Mouse (Mus musculus) layer of hippocampus, postnatal 10 days (tissue): Measurements from ENCODE around the gene Gab1. TPM values are rescaled to one million over a fixed set of nuclear protein-coding genes. Genes with fewer than 3 reads are reported as not detected.

ENCODE experiments used
- DNase-seq, 2 experiments: peaks; one replicate each; pipeline ENCODE4 v3.0.0; 2021; ENCODE audit warnings: low spot score in 2 of 2
- total RNA-seq, 2 experiments: library from RNA; stranded (reverse); gene quantifications; 2 replicates each; pipeline ENCODE4 v1.2.3; 2021

The Gab1 gene
- total RNA-seq, 2 experiments from 2014 or later = 17.4 to 18.6 TPM

- DNase-seq = no peak
Measured at GRCm38 (mm10) chr8:80847912-80848311, 32.4 kb downstream of the Gab1 start.

DNA sequence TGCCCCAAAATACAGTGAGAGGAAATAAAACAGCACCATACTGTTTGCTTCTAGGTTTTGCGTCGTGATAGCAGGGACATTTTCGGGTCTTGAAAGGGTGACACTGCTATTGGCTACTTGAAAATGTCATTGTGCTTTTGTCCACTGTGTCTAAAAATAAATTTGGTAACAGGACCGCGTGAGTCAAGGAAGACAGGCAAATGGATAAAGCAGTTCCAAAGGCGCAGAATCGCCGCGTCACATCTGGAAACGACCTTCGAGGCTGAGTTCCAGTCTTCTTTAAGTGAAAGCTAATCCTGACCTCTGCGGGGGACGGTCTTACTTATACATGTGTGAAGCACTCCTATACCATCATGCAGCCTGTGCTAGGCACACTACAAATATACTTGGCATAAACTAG, 35.0 kb downstream of the Gab1 start:
- no peak for DNase-seq

DNA sequence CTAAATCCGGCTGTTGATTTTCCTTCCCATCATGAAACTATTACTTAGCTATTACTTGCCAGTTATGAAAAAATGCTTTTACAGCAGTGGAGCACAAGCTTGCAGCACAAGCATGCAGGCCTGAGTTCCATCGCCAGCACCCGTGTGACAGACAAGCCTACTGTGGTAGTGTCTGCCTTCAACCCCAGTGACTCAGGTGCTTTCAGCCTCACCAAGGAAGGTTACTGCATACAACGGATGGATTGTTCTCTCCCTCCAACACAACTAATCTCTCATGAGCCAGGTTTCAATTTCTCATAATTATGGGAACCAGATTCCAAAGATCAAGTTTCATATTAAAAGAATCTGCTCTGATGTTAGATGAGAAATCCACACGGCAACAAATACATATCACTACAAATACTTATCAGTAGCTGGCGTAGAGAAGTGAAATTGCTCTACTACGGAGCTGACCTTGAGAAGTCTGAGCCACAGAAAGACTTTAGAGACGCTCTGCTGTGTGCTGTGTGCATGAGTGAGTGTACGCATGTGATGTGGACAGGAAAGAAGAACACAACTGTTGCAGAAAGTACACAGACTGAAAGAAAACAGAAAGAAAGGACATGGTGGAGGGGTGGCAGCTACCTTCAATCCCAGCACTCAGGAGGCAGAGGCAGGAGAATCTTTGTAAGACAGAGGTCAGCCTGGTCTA, 36.4 kb downstream of the Gab1 start:
- DNase-seq = no peak

DNA sequence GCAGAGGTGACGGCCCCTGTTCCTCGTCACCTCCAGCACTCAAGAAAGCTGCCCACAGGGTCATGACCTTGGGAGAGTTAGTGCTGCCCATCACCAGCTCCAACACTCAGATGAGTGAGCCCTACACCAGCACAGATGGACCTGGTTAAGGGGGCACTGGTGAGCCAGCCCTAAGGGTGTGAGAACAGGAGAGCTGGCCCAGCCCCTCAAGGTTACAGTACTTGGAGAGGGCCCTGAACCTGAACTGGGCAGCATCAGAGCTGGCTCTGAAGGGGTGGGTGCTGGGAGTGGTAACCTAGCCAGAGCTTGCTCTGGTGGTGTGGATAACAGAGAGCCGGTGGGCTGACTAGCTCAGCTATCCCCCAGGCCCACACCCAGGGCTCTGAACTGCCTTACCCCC, 37.8 kb downstream of the Gab1 start:
- DNase-seq = no peak

DNA sequence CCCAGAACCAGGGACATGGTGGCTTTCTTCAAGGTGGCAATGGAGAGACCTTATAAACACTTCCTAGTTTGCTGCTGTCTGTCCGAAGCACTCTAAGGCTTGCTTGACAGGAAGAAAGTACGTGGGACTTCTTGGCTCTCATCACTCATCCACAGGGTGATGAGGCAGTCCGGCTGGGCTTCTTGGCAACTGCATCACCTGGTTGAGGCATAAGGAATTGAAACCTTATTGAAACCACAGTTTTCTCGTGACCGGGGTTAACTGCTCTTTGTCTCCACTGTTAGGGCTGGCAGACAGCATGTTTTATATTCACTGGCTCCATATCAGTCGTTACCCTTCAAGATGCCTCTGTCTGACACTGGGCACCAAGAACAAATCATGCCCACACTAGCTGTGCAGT, 40.2 kb downstream of the Gab1 start:
- no peak for DNase-seq

DNA sequence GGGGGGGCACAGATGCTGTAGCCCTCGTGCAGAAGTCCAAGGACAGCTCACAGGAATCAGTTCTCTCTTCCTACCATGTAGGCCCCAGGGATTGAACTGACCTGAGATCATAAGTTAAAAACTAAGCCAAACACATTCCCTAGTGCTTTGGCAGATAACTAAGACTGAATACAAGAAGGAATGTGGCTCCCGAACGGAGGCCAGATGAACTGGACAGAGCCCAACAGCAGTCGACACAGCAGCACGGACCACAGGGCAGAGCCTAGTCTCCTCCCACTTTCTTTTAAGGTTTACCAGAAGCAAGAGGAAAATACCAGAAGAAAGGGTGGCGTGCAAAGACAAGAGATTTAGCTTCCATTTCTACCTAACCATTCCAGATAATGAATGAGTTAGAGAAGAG, 42.1 kb downstream of the Gab1 start:
- DNase-seq = no peak

DNA sequence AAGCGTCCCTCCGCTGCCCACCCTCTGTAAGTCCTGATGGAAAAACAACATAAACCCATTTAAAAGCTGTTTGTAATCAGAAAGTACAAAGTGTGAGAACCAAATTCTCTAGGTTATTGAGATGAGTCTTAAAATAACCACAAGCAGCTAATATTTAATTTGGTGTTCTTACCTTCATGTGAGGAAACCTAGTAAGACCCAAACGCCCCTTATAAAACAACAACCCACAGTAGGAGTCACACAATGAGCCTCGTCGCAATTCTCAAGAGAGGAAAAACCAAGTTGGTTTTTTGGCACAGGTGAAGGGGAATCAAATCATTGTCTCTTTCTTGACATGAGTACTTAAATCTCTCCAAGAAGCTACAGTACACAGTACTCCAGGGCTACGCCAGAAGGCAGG, 44.9 kb downstream of the Gab1 start:
- no peak for DNase-seq

DNA sequence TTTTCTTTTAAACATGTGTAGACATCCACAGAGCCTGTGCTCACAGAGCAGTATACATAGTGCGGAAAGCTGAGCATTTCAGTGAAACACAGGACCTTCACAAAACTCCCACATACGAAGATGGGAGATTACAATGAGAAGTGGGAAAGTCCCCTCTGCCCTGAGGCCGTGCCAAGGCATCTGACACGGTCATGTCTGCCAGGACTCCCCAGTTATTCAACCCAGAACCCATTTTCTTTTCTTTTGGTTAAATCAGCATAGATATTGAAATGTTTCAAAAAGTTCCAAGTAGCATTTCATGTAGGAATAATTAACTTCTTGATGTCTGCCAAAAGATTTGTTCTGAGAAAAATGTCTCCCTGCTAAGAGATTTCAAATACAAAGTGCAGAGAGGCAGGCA, 45.9 kb downstream of the Gab1 start:
- no peak for DNase-seq

- DNase-seq = no peak
Measured at GRCm38 (mm10) chr8:80832534-80832933, 47.8 kb downstream of the Gab1 start.

GRCm38 (mm10) chr8:80831876-80832524, 48.3 kb downstream of the Gab1 start:
- DNase-seq = no peak

DNA sequence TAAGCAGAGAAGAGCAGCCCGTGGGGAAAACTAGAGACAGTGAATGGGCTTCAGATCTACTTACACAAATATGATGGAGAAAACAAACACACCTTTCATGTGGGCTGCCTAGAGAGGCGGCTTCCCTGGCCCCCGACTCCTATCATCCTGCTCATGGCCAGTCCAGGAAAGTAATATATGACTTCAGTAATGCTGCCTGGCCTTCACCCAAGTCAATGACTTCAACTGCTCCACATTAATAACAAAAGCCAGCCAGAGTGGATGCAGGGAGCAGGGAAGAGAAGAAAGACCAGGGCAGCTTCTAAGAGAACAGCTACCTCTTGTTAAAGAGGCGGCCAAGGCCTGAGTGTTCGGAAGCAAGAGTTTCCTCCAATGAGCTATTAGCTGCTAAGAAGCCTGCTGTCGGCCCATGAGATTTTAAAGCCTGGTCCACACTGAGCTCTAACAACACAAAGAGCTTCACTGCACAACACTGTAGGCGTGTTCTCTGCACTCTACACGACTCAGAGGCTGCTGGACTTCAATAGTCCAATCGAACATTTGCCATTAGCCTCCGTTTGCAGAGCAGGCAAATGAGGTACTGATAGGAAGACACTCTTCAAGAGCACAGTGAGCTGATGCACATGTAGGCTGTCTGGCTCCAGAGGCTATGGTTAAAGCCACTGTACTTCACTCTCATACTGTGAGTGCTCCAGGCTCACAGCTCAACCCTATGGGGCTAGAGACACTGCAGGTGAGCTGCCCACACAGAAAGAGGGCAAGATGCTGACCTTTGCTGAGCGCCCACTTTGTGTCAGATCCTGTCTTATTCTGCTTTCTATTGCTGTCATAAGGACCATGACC, 49.4 kb downstream of the Gab1 start:
- DNase-seq = no peak

DNA sequence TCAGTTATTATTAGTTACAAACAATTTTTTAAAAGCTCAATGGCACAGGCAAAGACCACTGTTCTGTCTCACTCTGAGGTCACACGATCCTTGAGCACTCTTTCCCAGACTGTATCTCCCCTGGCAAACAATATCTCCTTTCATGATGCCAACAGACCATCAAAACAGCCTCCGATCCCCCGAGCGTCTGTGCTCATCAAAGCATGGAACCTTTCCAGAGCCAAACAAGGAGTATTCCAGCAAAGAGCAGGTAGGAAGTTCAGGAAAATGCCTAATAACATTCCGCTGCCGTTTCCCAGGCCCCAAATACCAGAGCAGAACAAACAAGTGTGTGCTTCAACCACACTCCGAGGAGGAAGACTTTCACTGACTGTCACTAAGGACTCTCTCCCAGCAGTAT, 50.2 kb downstream of the Gab1 start:
- DNase-seq = no peak

- DNase-seq = no peak
Measured at GRCm38 (mm10) chr8:80826996-80827395, 53.3 kb downstream of the Gab1 start.

GRCm38 (mm10) chr8:80825136-80825535, 55.2 kb downstream of the Gab1 start:
- DNase-seq = no peak

DNA sequence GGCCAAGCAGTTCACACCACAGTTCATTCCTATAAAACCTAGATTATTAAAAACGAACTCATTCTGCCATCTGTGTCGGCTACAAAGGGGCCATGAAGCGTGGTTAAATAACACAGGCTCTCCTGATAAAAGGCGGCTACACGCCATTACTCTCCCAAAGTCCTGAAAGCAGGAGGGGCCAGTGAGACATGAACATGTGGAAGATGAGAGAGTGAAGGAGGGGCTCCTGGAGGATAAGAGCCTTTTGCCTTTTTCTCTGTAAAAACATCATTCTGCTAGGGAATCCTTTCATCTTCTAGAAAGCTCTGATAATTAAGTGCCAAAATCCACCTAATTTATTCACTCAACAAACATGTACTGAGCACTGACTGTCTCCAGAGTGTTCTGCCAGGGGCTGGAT, 55.9 kb downstream of the Gab1 start:
- no peak for DNase-seq

DNA sequence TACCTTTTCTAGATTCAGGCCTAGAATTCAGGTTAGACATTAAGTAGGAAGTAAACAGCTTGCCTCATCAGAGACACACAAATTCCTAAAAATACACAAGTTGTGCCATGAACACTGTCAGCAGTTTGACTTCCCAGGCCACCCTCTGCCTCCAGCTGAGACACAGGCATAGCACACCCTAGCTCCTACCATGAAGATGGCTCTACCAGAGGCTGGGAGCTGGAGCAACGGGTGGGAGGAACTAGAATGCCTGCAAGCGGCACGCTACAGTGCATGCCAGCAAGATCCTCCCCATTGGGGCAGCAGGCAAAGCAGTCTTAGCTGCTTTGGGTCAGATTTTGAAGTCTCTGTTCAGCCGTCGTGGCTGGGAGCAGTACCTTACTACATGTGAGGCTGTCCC, 57.1 kb downstream of the Gab1 start:
- no peak for DNase-seq

GRCm38 (mm10) chr8:80821367-80822225, 58.7 kb downstream of the Gab1 start:
- no peak for DNase-seq

DNA sequence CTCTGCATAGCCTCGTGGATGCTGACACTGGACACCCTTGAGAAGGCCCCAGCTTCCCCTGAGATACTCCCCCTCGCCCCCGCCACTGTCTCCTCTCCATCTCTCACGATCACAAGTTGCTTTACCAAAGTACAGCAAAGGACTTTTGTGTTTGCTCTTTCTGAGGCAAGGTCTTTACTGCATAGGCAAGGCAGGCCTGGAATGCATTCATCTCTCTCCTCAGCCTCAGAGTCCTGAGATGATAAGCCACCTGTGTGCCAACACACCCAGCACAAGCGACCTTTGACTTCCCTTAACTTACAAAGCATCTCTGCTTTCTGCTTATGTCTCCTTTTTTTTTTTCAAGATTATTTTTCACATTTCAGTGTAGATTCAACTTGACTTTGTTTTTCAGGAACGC, 61.3 kb downstream of the Gab1 start:
- no peak for DNase-seq

DNA sequence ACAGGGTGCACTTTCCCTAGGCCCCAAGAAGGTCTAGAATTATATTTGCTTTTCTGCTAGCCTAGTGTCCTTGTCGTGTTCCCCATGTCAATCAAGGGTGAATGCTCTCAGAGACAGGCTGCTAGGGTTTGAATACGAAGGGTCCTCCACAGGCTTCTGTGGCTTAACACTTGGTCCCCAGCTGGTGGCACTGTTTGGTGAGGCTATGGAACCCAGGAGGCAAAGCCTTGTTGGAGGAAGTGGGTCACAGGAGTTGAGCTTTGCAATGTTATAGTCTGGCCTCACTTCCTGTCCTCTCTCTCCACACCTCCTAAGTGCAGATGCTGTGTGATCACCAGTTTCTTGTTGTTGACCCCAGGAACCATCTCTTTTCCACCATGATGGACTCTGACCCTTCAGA, 63.3 kb downstream of the Gab1 start:
- DNase-seq = no peak

DNA sequence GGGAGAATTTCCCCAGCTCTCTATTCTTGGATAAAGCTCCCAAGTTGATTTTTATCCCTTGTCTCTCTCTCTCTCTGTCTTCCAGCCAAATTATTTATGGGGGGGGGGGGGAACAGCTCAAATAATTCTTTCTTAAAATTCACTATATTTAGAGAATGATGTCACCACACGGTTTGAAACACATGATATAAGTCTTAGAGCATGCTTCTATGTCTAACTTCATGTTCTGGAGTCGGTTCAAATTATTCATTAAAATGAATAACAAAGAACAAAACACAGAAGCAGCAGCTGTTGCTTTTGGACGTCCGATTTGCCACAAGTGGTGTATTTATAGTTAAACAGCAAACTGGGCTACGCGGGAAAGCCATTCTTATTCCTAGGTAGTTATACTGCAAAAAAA, 65.1 kb downstream of the Gab1 start:
- no peak for DNase-seq

- no peak for DNase-seq
Measured at GRCm38 (mm10) chr8:80814087-80814791, 66.1 kb downstream of the Gab1 start.
